Mouse (Mus musculus): ENCODE data around the gene Plekho1. TPM values are rescaled to one million over a fixed set of nuclear protein-coding genes. Genes with fewer than 3 reads are reported as not detected.

Plekho1 gene
- polyA plus RNA-seq (2017; shearing (Covaris generic)): 10.0 TPM

DNA sequence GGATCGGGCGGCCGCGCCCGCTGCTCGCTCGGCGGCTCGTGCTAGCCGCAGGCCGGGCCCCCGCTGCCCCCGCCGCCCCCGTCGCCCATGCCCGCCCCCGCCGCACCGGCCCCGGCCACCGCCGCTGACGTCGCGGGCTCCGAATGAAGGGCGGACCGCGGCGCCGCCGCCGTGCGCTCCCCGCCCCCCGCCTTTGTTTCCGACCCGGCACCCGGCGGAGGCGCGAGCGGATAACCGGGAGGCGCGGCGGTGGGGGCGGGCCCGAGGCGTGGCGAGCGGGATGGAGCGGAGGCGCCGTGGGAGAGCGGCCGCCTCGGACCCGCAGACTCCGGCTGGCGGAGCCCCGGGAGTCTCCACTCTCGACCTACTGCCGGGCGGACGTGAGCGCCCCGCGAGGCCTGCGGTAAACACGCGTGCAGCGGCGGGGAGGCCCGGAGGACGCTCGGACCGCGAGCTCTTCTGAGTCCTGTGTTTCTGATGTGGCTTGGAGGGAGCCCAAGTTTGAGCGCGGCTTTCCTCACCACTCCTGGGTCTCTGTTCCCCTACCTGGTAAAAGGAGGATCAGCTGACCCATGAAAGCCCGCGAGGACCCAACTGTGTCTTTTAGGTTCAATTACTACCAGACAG lies at the start of gene Plekho1:
TSS of gene Plekho1 (minus strand) at position 200 of the 627 bp plus-strand sequence.

Other genes with a start within 250 kb of the Plekho1 start
- 90.5 TPM for gene Tars2, start 235.8 kb downstream of the Plekho1 start, polyA plus RNA-seq (2017; shearing (Covaris generic))
- 20.4 TPM for gene Rprd2, start 177.1 kb downstream of the Plekho1 start, polyA plus RNA-seq (2017; shearing (Covaris generic))
- gene Prpf3, start 140.1 kb downstream of the Plekho1 start, polyA plus RNA-seq (2017; shearing (Covaris generic)): 73.9 TPM
- gene Mrps21, start 124.5 kb downstream of the Plekho1 start, polyA plus RNA-seq (2017; shearing (Covaris generic)): 256 TPM
- gene Ciart, start 113.8 kb downstream of the Plekho1 start, polyA plus RNA-seq (2017; shearing (Covaris generic)): 7.4 TPM
- 0.40 TPM for gene BC028528, start 104.0 kb downstream of the Plekho1 start, polyA plus RNA-seq (2017; shearing (Covaris generic))
- gene Aph1a, start 102.0 kb downstream of the Plekho1 start, polyA plus RNA-seq (2017; shearing (Covaris generic)): 56.1 TPM
- gene Car14, start 91.3 kb downstream of the Plekho1 start, polyA plus RNA-seq (2017; shearing (Covaris generic)): not detected
- 235 TPM for gene Anp32e, start 66.8 kb downstream of the Plekho1 start, polyA plus RNA-seq (2017; shearing (Covaris generic))
- 30.5 TPM for gene Vps45, start 62.5 kb upstream of the Plekho1 start, polyA plus RNA-seq (2017; shearing (Covaris generic))
- 30.5 TPM for gene Otud7b, start 108.5 kb upstream of the Plekho1 start, polyA plus RNA-seq (2017; shearing (Covaris generic))
- gene Mtmr11, start 166.0 kb upstream of the Plekho1 start, polyA plus RNA-seq (2017; shearing (Covaris generic)): 3.6 TPM
- gene Sf3b4, start 176.3 kb upstream of the Plekho1 start, polyA plus RNA-seq (2017; shearing (Covaris generic)): 175 TPM
- 2.9 TPM for gene Sv2a, start 185.2 kb upstream of the Plekho1 start, polyA plus RNA-seq (2017; shearing (Covaris generic))
- 37.2 TPM for gene Bola1, start 223.7 kb upstream of the Plekho1 start, polyA plus RNA-seq (2017; shearing (Covaris generic))
- not detected for gene Hist2h2ab, start 223.9 kb upstream of the Plekho1 start, polyA plus RNA-seq (2017; shearing (Covaris generic))
- 5.7 TPM for gene Hist2h2ac, start 224.9 kb upstream of the Plekho1 start, polyA plus RNA-seq (2017; shearing (Covaris generic))
- gene Hist2h2be, start 225.1 kb upstream of the Plekho1 start, polyA plus RNA-seq (2017; shearing (Covaris generic)): 4.3 TPM
- gene Hist2h3c2, start 243.1 kb upstream of the Plekho1 start, polyA plus RNA-seq (2017; shearing (Covaris generic)): 0.43 TPM
- gene Hist2h2aa2, start 244.3 kb upstream of the Plekho1 start, polyA plus RNA-seq (2017; shearing (Covaris generic)): 39.8 TPM
- gene Hist2h2aa1, start 249.5 kb upstream of the Plekho1 start, polyA plus RNA-seq (2017; shearing (Covaris generic)): 1.5 TPM

All from inflammation-experienced regulatory T-cells, adult 16 weeks (primary cell).